Mouse (Mus musculus) yolk sac, embryonic 10.5 days (tissue): ENCODE results near the gene Tuba1b.
"Not testable (repeated sequence)": the region's sequence is repeated elsewhere in the genome, so short reads cannot be mapped to it uniquely, and the experiment has no call there.

Experiments used
- DNase-seq: peaks from one replicate; pipeline ENCODE4 v3.0.0-alpha.2; 2017; ENCODE audit warnings: low spot score

Gene Tuba1b

DNA sequence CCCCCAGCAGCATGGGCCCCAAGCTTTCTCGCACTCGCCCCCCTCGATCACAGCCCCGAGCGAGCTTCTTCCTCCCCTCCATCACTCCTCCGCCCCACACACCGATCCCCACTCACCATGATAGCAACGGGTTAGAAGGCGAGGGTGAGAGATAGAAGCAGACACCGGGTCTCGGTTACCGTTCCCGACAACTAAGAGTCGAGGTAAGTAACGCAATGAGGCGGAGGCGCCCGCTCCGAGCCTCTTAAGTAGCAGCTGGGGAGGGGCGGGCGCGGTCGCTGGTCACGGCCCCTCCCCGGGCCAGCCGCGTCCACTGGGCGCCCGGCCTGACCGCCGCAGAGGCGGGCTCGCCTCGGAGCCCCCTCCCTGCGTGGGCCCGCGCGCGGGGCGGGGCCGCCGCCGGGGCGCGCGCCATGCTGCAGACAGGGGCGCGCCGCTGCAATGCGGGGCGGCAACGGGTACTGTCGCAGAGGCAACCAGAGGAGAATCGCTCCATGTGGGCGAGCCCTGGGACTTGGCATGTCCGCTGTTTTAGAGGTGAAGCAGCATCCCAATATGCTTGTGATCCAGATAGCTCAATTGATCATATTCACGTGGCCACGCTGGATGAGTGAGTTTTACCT, at the start of gene Tuba1b:
Gene Tuba1b (minus strand): TSS at position 349 of the 623 bp plus-strand sequence.
- DNase-seq = peak; percentile 90

DNA sequence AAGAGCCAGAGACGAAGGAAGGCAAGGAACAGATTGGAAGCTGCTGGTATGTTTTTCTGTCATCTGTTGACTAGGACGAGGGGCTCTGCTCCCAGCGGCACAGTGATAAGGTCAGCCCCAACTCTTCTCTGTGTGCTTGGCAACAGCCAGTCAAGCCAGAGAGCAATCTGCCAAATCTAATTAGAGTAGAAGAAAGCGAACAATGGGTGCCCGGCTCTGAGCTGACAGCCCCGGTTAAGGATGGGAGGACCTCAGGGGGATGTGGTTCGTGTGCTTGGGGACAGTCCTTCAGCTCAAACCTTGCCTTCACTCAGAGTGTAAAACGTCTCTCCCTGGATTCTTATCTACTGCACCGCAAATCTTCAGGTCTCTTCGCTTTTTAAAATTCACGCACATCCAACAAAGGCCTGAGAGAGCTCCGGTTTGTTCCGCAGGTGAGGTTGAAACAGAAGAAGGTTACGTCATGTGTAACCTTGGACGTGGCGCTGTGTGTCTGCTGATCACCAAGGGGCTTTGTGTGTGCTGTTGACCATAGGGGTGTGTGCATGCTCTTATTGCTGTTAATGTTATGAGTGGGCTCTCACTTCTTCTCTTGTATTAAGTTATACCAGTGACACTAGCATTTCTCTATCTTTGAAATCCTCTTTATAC, 49.2 kb upstream of the Tuba1b start:
- no peak for DNase-seq

DNA sequence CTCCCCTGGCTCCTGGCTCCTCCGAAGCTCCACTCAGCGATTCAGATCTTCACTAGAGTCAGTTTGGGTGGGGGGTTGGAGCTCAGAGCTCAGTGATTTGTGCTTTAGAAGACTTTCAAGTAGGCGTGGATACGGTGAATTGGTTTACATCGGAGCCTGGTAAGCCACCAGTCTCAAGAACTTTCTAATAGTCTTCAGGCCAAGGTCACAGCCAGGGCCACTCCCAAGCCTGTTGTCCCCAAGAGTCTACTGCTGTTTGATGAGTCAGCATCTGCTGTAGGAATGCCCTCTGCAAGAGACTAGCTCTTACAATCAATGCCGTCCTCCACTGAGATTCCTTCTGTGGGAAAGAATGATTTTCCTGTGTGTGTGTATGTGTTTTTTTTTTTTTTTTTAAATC, 47.7 kb upstream of the Tuba1b start:
- DNase-seq = no peak

DNA sequence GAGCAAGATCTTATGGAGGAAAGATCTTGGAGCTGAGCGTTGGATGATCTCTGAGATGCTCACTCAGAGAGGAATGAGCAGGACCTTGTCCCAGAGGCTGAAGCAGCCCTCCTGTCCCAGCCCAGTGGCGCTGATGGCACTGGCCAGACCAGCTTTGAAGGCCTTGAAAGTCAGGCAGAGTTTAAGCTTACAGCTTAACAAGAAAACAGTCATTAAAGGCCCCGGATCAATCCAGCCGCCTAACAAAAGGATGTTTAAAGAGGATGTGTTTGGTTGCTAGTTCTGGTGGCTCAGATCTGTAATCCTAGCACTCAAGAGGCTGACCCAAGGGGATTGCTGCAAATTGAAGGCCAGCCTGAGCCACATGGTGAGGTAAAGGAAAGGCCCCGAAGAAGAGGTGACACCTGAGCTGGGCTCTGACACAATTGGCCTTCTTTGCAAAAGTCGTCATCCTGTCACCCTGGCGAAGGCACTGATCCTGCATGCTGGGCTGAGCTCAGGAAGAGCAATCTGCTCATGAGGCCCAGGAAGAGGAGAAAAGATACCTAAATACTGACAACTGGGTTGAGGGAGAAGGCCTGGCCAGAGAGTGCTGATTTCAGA, 45.7 kb upstream of the Tuba1b start:
- no peak for DNase-seq

DNA sequence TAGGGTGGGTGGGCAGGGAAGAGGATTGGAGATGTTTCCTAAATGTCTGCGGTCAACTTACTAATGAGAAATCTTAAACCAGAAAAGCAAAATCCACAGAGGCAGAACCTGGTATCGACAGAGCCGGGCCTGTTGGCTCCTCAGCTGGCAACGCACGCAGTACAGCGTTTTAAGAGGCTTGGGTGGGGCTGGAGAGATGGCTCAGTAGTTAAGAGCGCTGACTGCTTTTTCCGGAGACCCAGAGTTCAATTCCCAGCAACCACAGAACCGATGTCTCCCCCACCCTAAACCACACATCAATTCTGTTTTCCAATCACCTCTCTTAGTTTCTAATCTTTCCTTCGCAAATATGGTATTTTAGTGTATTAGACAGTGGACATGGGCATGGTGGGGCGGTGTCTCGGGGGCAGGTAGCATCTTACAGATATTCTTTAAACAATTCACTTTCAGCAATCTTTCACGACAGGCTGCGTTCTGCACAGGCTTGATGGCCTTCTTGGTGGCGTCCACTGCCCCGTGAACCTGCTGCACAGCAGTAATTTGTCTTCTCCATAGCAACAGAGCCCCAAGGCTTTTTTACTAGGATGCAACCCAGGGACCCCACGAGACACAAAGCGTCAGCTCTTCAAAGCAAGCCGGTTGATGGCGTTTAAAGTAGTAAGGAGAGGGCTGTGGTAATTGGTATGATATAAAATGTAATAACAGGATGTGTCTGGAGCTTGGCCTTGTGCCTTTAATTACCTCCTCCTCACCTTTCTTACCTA, 44.2 kb upstream of the Tuba1b start:
- DNase-seq = no peak

DNA sequence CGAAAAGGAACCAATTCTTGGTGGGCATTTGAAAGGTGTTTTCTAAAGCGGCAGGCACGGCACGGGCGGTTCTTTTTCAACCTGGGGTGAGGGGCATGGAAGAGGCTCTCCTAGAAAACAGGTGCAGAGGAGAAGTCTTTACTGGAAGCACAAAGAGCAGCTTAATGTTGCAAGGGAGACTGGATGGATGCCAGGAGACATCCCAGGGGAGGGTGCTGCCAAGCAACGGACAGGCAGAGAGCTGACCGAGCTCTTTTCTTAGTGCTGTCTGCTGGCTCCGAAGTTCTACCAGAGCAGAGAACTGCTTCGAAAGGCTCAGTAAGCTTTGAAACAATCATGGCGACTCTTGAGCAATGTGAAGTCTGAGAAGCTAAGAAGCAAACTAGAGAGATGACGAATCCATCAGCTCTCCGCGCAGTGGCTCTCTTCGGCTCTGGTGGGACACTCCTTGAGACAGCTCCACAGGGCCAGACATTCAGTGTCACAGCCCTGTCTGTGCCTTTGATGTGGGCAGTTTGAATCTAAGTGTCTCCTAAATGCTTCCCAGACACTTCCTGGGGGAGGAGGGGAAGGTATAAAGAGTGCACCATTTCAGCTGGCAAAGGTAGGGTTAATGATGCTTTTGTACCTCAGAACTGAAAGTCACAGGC, 43.5 kb upstream of the Tuba1b start:
- no peak for DNase-seq

DNA sequence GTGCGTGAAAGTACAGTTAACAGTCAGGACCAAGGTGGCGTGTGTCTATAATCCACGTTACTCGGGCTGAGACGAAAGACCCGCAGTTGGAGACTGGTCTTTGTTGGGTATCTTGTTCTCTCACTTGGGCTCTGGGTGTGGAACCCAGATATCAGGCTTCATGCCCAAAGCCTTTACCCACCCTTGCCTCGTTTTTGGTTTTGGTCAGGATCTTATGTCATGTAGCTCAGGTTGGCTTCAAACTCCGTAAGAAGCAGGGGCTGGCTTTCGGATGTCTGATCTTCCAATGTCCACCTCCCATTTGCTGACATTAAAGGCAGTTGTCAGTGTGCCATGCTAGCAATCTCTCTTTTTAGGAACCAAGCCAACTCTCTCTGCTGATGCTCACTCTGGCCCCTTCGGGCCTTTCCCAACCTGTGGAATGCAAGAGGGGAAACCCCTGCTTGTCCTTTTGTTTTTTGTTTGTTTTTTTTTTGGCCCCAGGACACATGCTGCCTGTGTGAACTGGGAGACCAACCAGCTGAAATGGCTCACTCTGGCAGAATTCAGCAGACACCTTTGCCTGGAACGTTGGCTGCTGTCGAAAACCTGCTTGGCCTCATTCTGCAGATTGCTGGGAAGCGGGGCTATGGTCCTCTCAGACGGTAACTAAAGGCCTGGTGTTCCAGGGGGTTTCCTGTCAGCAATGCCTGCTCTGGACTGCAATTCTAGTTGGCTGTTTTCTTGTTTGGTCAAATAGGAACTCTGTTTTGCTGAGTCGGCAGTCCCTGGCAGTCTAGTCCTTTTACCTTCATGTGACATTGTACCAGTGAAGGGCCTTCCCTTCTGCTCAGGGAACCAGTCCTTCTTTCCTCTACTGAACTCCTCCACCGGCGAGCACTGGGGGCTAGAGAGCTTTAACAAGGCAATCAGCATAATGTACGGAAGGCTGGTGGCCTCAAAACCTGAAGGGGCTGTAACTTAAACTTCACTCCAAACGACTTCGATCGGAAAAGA, 42.7 kb upstream of the Tuba1b start:
- DNase-seq = no peak

DNA sequence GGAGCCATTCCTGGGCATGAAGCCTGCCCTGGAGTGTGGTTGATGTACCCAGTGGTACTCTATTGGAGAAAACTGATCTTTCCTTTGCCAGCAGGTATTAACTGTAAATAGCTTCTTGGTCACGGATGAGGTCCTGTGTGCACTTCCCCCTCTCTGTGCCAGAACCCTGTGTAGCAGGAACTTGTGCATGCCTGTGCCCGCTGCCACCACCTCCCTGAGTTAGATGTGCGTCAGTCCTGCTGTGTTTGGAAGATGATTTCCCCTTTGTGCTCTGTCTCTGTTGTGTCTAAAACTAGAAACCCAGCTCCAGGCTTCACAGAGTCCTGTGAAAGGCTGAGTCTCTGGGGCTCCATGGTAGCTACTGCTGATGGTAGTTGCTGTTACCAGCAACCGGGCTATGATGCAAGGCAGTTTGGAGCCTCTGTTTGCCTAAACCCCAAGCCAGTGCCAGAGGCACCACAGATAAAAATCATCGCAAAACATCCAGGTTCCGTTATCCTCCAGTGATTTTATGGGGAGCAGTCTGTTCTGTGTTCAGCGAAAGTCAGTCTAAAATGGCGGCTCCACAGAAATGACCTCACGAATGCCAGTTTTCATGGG, 38.8 kb upstream of the Tuba1b start:
- no peak for DNase-seq

DNA sequence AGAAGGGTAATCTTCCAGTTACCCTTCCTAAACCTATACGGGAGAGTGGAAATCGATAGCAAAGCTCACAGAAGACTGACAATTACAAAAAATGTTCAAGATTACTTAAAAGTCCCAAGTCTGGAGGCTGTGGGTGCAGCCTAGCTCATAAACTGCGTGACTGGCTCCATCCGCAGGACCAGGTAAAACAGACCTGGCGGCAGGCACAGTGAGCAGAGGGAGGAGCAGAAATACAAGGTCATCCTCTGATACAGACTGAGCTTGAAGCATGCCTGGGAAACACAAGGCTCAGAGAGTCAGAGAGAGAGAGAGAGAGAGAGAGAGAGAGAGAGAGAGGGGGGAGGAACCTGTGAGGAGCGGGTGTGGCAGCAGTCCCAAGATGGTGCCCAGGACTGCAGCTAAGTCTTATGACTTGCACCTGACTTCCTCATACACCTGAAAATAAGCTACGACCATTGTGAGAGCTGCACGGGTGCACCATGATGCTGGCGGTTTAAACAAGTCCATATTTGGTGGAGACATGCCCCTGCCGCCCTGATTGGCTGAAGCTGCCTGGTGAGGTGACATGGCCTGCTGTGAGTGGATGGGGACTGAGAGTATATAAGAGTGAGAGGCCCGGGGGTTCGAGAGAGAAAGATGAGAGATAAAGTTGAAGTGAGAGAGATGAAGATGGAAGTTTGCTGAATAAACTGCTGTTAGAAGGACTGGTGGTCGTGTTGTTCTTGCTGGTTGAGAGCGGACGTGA, 37.4 kb upstream of the Tuba1b start:
- DNase-seq = not testable (repeated sequence)

DNA sequence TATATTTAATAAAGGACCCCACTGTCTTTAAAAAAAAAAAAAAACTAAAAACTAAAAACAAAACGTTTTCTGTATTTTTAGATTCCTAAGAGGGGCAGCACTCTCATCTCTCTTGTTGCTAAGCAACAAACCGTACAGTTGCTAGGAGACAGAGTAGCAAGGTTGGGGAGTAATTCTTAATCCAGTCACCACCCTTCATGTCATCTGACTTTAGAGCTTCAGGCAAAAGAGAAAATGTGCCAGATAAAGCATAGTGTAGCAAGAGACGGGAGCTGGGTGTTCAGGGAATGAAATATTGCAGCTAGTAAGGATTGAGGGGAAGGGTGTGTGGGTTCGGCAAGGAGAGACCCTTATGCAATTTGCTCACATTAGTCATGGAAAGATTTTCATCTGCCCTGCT, 36.7 kb upstream of the Tuba1b start:
- DNase-seq = no peak

DNA sequence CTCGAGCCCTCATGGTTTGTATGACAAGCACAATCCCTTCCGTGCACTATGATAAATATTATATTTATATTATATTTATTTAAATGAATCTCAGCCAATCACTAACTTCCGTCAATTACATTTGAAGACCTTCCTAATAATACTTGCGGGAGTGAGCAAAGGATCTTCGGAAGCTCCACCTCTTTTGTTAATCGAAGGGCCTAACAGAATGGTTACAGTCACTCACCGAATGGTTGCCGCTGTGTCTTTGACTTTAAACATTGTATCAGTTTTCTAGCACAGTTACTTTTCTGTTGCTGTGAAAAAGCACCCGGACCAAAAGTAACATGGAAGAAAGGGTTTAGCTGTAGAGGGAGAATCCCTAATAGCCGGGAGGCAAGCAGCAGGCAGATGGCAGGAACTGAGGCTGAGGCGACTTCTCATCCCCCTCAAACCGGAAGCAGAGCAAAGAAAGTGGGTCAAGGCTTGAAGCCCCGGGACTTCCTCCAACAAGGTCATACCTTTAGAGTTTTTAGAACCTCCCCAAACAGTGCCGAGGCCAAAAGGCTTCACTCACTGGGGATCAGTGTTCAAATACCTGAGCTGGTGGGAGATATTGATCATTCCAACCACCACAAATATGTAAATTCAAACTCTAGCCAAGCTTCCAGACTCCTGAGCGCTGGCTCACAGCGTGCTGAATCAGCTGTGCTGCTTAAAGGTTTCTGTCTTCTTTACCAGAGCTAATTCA, 35.2 kb upstream of the Tuba1b start:
- DNase-seq = no peak

DNA sequence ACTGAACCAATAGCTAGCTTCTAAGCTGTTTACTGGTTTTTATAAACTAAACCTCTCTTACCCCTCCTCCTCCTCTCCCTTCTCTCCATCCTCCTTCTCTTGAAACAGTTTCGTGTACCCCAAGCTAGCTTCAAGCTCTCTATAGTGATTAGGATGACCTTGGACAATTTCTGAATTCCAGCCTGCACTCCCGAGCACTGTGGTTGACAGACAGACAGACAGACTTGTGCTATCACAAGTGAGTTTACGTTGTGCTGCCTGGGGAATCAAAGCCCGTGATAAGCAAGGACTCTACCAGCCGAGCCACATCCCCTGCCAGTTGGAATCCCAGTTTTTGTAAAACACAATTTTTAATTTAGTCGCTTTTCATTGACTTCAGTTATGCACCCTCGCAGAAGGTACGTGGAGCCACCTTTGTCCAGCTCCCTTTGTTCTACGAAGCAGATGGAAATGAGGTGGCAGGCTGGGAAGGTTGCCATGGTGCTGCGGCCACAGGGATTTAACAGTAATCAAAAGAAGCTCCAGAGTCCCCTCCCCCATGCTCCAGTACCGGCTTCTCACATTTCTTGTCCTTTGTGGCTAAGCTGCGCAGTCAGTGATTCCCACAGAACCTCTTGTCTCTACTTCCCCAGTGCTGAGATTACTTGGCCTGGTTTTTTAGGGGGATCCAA, 34.5 kb upstream of the Tuba1b start:
- DNase-seq = peak; percentile 45

DNA sequence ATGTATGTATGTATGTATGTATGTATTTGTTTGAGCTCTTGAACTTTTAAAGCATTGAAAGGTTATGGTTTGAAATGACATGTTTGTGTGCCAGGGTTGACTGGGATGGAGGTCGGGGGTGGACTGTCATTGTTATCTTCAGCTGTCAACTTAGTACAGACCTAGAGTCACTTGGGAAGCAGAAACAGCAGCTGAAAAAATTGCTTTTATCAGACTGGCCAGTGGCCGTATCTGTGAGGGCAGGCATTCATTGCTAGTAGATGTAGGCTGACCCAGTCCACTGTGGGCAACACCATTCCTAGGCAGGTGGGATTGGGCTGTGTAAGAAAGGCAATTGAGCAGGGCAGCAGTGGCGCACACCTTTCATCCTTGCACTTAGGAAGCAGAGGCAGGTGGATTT, 25.2 kb upstream of the Tuba1b start:
- no peak for DNase-seq

DNA sequence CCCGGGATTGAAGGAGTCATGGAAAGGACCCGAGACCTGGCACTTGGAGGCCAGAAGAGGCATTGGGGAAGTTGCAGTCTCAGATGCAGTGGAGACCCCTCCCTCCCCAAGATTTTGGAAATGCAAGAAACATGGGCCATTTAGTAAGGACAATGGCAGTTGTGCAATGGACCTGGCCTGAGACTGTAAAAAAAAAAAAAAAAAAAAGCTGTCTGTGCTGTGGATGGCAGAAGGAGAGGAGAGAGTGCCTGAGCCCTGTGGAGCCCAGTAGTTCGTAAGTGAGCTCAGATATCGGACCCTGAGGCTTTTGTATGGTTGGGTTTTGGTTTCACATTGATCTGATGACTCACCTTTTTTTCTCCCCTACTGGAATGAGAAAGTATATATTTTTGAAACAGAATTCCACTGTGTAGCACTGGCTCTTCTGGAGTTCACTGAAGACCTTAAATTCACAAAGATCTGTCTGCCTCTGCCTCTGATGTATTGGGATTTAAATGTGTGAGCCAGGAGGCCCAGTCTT, 24.6 kb upstream of the Tuba1b start:
- DNase-seq = no peak

DNA sequence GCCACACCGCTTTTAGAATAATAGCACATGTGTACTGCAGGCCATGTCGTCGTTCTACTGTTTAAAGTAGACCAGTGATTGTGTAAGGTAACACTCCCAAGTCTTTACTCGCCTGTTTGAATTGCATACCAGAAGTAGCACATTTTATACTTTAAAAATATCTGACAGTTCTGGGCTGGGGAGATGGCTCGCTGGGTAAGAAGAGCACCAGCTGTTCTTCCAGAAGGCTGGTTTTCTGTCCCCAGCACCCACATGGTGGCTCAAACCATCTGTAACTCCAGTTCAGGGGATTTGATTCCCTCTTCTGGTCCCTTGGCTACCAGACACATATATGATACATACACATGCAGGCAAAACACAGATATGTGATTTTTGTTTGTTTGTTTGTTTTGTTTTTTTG, 23.1 kb upstream of the Tuba1b start:
- DNase-seq = no peak

DNA sequence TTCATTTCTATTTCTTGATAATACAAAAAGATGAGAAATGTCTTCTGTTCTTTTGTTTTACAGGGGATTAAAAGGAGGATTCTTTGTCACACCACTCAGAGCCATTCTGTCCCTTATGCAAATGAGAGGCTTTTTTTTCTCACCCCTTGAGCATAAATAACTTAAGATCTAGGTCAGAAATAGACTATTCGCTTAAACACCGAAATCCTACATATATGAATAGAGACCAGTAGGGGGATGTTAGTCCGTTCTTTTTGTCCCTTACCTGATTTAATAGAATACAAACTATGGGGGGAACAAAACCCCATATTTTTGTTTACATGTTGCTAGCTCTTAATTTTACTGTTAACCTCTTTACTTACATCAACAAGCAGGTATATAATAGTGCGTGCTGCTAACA, 21.6 kb upstream of the Tuba1b start:
- DNase-seq = no peak

DNA sequence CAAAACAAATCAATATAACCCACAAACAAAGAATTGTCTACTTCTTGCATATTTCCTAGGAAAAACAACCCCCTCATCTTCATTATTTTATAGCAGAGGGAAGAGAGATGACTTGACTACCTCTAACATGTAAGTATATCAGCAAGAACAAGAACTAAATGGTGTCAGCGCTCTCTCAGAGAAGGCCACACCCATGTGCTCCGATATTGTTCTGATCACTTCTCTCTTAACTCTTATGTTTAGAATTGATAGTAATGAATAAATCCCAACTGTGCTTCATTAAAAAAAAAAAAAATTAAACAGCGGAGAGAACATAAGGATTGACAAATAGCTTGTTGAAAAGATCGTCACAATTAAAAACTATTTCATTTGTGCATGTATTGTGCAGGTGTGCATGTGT, 21.0 kb upstream of the Tuba1b start:
- no peak for DNase-seq

DNA sequence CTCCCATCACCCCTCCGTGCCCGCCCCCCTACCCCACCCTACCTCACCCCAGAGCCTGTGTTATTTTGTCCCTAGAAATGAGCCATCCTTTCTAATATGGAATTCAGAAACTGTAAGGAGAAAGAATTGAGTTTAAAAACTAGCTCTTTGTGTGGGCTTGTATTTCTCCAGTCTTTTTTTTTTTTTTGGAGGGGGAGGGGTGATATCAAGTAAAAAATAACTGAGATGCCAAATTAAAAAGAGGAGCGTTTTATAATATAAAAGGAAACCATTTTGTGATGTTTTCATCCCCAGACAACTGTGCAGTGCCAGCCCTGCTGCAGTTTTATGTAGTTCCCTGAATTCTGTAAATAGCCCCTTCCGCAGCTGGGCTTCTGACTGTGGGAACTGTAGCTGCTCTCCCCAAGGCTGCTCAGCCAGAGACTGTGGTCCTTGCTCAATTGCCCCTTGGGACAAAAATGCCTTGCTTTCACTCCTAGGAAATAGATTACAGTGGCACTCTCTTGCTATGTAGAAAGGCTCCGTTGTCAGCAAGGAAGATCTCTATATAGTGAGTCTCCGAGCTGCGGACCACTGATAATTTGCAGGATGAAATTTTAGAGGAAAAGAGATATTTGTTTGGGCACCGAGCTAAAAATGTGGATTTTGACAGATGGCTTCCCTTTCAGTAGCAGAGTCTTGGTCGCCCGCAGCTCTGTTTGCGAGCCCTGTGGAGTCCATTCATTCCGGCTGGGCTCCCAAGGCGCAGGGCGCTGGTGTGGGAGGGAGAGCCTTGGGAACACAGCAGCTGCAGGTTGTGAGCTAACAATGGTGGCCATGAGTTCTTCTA, 20.3 kb upstream of the Tuba1b start:
- DNase-seq = no peak
